Mouse (Mus musculus): Measurements from ENCODE around the gene Tspan5.

The Tspan5 gene

DNA sequence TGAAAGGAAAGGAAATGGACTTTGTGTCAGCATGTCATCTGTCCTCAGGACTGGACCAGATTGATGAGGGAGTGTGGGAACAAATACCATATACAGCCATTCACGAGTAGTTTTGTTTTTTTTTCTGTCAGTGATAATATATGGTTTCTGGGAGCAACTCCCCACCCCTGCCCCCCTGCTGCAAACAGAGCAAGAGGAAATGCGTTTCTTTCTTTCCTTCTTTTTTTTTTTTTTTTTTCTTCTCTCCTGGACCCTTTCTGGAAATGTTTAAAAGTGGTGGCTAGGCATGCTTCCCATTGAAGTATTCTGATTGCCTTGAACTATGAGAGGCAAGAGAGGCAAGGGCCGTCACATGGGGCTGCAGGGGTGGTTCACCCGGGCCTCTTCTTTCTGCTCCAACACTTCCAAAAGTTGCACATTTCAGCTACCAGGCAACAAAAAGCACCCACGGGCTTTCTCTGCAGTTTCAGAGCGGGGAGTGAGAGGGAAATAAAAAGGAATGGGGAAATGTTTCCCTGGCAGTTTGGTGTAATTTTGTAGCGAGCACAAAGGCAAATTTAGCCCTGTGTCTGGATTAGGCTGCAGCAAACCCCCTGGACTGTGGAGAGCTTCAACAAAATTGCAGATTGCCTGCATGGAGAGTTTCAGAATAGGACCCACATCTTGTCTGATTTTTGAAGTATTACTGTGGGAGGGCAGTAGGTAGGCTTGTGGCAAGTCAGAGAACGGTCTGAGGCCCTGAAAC lies 2.2 kb downstream of the Tspan5 start:
- no peak for DNase-seq

DNA sequence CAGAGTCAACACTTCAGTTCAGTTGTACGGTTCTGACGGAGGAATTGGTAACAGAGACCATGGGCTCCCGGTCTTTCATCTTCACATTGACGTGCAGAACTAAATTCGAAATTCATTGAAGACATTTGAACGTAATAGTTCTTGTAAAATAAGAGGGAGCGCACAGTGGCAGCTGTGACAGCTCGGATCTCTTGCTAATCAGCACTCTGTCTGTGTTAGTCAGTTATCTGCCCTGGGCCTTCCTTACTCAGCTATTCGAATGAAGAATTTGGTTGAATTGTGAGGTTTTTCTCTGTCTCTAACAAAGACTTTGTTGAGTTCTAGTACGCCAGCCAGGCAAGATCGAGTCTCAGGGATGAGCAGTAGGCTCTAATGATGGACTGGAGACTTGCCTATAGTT lies 3.1 kb downstream of the Tspan5 start:
- DNase-seq = no peak

DNA sequence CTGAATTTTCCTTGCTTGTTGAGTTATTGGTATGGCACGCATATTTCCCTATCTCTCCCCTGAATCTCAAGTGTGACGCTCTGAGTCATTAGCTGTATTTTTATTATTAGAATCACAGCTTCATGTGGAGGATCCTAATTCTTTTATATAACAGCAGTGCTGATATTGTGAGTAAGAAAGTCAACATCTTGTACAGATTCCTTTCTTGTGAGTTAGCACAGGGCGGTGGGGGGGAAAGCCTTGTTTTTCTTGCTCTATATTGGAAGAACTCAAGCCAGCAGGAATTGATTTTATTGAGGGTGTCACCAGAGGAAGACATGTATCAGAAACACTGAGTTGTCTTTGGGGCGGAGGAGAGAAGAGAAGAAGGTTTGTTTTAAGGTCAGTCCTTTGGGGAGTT lies 3.6 kb downstream of the Tspan5 start:
- no peak for DNase-seq

DNA sequence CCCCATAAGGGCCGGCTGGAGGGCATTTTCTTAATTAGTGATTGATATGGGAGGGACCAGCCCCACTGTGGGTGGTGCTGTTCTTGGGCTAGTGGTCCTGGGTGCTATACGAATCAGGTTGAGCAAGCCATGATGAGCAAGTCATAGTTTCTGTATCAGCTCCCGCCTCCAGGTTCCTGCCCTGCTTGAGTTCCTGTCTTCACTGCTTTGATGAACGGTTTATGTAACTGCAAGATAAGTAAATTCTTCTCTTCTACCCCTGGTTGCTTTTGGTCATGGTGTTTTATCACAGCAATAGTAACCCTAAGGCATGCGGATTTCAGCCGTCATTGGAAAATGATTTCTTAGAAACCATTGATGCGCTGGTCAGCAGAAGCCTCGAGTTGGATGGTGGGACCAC lies 4.6 kb downstream of the Tspan5 start:
- no peak for DNase-seq

- DNase-seq = no peak
Observed at GRCm38 (mm10) chr3:138747035-138747434, 5.0 kb downstream of the Tspan5 start.

DNA sequence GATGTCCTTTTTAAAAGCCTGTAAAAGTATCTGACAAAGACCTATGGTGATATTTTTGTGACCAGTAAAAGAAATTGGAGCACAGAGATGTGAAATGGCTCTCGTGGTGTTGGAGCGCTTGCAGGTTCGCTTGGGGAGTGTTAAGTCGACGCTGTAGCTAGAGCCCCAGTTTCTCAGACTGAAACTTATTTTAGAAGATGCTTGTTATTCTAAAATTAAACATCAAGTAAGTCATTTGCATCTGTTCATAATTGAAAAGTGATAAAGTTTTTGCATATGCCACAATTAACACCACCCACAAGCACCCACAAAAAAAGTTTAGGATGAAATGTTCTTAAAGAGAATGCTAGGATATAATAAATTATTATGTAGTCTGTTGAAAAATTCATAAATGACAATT lies 6.0 kb downstream of the Tspan5 start:
- DNase-seq = no peak

GRCm38 (mm10) chr3:138749645-138750044 lies 7.7 kb downstream of the Tspan5 start:
- no peak for DNase-seq

DNA sequence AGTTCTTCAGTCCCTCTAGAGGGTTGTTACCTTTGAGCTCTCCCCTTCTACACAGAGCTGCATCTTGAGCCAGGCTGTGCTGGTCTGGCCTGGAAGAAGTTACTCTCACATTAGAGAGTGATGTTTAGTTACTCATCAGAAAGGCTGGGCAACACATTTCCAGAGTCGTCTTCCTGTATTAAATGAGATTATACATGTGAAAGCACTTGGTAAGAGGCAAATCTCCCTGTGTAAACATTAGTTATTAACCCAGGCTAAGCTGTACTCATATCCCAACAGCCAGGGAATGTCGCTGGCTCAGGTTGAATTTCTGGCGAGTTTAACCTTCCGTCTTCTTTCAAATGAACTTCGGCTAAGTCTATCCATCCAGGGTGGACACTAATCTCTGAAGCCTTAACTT lies 9.3 kb downstream of the Tspan5 start:
- DNase-seq = no peak

DNA sequence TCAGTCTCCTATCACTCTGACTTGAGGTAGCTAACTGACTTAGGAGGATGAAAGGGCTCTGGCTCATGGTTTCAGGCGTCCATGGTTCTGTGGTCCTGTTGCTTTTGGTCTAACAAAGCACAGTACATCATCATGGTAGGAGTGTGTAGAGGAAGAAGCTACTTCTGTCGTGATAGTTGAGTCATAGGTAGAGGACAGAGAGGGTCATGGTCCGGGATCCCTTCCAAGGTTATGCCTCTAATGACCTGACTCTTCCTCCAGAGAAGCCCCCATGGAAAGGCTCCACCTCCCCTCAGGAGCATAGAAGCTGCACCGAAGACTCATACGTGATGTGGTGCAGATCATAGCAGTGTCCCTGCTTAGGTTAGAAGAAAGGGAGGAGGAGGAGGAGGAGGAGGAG lies 10.1 kb downstream of the Tspan5 start:
- no peak for DNase-seq

GRCm38 (mm10) chr3:138752769-138753168 lies 10.8 kb downstream of the Tspan5 start:
- no peak for DNase-seq

GRCm38 (mm10) chr3:138753182-138753885 lies 11.3 kb downstream of the Tspan5 start:
- peak; percentile 51 for DNase-seq

GRCm38 (mm10) chr3:138754328-138754727 lies 12.3 kb downstream of the Tspan5 start:
- DNase-seq = no peak

DNA sequence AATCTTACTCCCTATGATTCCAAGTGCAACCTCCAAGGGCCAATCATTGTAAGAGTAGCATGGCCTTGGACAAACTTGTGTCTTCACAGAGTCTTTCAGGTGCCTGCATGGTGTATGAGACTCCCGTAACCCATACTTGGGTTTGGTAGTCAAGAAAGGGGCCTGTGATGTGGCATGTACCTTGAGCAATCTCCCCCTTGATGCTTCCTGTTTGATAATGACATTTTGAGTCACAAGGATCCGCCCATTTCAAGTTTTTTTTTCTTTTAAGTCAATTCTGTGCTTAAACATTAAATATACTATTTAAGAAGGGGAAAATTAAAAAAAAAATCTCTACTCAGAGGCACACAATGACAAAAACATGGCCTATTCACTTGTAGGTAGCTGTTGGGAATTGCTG lies 15.3 kb downstream of the Tspan5 start:
- DNase-seq = no peak

DNA sequence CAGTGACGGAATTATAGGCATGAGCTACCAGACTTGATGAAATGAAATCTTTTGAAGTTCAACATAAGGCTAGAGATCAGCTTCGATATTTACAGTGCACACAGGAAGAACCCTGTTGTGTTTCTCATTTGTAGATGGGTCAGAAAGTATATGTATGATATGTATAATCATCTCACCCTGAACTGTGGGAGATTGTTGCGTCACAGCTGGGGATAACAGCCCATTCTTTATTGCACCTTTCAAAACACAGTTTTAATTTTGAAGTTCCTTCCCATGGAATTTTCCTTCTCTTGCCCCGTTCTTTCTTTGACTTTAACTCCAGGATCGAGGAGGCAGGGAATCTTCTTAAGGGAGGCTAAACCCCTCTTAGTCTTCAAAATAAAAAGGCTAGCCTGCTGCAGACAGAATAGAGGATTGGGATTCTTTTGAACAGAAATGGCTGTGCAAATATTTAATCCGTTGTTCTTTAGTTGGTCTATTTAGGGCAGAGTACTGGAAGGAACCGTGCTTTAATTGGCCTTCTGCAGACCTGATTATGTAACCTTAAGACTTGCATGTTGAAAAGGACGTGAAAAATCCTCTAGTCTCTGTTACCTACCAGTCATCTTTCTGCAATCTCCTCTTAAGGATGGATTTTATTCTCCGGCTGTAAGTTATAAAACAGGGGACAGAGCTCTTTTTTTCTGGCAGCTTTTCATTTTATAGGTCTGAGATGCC lies 18.1 kb downstream of the Tspan5 start:
- no peak for DNase-seq

DNA sequence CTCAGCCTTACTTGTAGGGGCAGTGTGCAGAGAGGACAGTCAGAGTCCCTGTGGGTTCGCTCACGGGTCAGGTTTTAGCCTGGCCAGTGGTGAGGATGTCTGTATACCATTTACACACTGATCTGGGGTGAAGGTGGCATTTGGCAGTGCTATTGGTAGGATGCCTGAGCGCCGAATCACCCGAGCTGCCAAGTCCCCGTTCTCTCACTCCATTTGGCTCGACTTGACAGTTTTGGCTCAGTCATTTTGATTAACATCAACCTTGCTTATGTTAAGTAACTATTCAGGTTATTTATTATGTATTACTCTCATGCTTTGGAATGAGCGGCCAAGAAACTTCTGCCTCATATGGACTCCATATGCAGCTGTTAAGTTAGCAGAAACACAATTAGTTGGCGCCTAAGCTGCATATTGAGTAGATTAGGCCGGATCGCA lies 18.7 kb downstream of the Tspan5 start:
- DNase-seq = no peak

DNA sequence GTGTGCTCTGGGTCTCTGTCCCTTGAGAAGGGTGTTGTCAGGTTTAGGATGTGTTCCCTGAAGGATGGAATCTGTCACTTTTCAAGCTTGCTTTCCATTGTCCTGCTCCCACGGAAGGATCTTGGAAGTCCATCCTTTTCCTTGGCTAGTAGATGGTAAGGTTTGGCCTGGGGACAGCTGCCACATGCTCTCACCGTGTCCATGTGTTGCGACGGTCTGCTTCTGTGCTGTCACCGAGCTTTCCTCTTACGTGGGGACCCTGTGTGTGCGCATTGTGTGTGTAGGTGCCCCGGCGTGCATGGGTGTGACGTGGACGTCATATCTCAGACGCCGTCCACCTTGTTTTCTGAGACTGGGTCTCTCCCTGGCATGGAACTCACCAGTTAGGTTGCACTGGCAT lies 19.5 kb downstream of the Tspan5 start:
- no peak for DNase-seq

- no peak for DNase-seq
Observed at GRCm38 (mm10) chr3:138763941-138764340, 21.9 kb downstream of the Tspan5 start.

DNA sequence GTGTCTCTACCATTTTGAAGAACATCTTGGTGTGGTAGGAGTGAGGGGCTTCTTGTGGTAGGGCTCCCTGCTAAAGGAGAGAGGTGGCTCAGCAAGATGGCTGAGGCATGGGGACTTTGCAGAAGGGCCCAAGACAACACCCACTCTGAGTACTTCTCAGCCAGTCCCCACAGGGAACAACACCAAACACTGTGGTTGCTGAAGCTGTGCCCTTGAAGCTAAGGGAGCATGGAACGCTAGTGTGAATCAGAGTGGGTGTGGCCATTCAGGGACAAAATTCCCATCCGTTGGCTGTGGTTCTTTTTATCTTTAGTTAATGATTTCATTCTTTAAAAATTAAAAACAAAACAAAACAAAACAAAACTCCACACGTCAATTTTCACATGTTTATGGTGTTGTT lies 22.8 kb downstream of the Tspan5 start:
- DNase-seq = no peak

GRCm38 (mm10) chr3:138767034-138767433 lies 25.0 kb downstream of the Tspan5 start:
- no peak for DNase-seq

DNA sequence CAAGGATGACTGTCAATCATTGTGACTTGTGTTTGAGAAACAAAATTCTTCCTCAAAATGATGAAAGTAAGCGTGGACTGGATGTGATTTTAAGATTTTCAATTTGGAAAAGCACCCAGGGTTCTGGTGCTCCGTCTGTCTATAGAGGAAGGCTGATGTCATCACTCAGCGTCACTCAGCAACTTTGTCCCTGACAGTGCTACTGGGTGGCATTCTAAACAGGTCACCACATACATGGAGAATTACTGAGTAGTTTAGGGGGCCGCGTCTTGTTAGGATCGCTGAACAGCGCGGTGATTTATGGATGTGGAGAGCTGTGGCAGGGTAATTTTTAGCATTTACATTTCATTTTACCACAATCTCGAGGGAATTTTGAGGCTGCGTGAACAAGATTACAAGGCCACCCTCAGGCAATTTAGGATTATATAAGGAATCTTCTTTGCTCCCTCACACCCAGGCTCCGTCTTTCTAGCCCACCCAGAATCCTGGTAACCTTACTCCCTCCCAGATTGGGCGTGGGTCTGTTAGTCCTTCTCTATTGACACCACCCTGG lies 26.6 kb downstream of the Tspan5 start:
- DNase-seq = no peak

DNA sequence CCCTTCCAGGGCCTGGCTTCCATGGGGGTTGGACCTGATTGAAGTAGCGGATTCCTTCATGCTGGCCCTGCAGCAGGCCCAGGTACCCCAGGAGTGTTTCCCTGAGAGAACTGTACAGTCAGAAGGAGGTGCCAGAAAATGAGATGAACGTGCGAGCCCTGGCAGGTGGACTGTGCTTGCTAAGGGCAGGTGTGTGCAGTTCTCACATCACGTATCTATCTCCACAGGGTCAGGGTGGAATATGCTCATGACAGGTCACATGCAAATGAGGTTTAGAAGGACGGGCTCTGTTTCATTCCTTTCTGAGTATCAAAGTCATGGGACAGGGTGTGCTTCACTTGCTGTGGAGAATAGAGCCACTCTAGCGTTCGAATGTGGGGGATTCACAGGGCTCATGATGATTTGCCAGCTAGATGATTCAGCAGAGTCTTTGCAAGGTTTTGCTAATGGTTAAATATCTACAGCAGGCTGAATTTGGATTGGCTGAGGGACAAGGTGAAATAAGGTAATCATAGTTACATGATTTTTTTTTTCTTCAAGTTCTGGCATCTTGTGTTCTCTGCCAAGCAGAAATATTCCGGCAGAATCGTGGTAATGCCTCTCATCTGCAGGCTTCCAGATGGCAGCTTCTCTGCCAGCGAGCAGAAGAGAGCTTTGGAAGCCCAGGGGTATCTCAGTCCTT lies 28.8 kb downstream of the Tspan5 start:
- no peak for DNase-seq

GRCm38 (mm10) chr3:138771549-138772333 lies 29.7 kb downstream of the Tspan5 start:
- no peak for DNase-seq
